Mouse (Mus musculus): ENCODE data around the gene Fam104a. TPM values are rescaled to one million over a fixed set of nuclear protein-coding genes. Genes with fewer than 3 reads are reported as not detected.
A peak's percentile ranks its signal among the peaks of the same experiment; 100 is the strongest.

The Fam104a gene
- polyA plus RNA-seq, 1 experiment from 2014 or later, result 42.3 TPM

DNA sequence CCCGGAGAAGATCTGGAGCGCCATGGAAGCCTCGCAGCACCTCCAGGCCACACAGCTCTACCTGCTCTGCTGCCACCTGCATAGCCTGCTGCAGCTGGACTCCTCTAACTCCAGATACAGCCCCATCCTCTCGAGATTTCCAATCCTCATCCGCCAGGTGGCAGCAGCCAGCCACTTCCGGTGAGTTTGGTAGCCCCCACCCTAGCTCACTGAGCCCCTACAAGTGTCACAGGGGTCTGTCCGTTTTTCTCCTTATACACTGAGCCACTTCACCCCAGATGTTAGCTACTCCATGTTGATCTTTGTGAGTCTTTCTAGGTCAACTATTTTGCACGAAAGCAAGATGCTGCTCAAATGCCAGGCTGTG is 32.1 kb downstream of the Fam104a start:
- ATAC-seq (ENCODE audit: low FRiP score) (peak; percentile 23; the same call in 1 of the 2 replicates), DNase-seq (ENCODE audit: low spot score) (peak; percentile 63)
- Histone ChIP-seq H3K4me3 (replicated peaks; ENCODE audit: low read length) (no peak overlapping the region), H3K9ac (no peak overlapping the region), H3K27ac (no peak overlapping the region), H3K9me3 (ENCODE audit: control insufficient read depth, low read length) (no peaks in the 10 kb centered on the region), H3K4me1 (replicated peaks; ENCODE audit: control insufficient read depth, insufficient read depth, low read length) (peaks cover 15% of the 10 kb centered on the region), H3K36me3 (replicated peaks; ENCODE audit: control insufficient read depth, insufficient read depth) (peaks cover 49% of the 10 kb centered on the region), H3K4me2 (replicated peaks) (no peak overlapping the region), H3K27me3 (ENCODE audit: control insufficient read depth, insufficient read depth, low read length) (no peaks in the 10 kb centered on the region)
- 46% methylated on average over 8 of the region's 8 CpGs for WGBS

DNA sequence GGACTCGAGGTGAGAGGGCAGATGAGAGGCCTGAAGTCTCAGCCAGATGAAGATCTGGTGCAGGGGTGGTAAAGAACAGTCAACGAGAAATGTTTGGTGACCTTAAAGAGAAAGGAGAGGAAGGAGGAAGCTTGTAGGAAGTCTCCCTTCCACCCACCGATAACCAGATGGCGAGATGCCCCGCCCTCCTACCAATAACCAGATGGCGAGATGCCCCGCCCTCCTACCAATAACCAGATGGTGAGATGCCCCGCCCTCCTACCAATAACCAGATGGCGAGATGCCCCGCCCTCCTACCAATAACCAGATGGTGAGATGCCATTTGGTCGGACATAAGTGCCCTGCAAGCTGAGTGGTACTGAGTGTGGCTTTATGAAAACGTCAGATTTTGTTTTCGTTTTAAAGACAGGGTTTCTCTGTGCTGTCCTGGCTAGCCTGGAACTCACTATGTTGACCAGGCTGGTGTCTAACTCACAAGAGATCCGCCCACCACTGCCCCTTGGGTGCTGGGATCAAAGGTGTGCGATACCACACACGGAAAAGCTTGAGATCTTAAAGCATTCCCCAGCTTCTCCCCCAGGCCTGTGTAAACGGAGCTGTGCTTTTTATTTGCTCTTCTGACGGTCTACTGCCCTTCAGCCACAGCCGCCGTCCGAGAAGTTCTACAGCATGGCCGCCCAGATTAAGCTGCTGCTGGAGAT is 32.6 kb downstream of the Fam104a start:
- DNase-seq (ENCODE audit: low spot score) (no peak), ATAC-seq (ENCODE audit: low FRiP score) (no peak)
- H3K27ac ChIP-seq, result no peak overlapping the region
- H3K4me3 ChIP-seq (replicated peaks; ENCODE audit: low read length), result no peak overlapping the region
- H3K36me3 ChIP-seq (replicated peaks; ENCODE audit: control insufficient read depth, insufficient read depth), result peaks cover 44% of the 10 kb centered on the region
- H3K4me2 ChIP-seq (replicated peaks), result peak overlapping the region; percentile 56; the same call in 1 of the 2 replicates
- H3K9me3 ChIP-seq (ENCODE audit: control insufficient read depth, low read length), result no peaks in the 10 kb centered on the region
- 65% methylated on average over 22 of the region's 22 CpGs for WGBS
- no peaks in the 10 kb centered on the region for H3K27me3 ChIP-seq (ENCODE audit: control insufficient read depth, insufficient read depth, low read length)
- no peak overlapping the region for H3K9ac ChIP-seq
- peaks cover 14% of the 10 kb centered on the region for H3K4me1 ChIP-seq (replicated peaks; ENCODE audit: control insufficient read depth, insufficient read depth, low read length)

DNA sequence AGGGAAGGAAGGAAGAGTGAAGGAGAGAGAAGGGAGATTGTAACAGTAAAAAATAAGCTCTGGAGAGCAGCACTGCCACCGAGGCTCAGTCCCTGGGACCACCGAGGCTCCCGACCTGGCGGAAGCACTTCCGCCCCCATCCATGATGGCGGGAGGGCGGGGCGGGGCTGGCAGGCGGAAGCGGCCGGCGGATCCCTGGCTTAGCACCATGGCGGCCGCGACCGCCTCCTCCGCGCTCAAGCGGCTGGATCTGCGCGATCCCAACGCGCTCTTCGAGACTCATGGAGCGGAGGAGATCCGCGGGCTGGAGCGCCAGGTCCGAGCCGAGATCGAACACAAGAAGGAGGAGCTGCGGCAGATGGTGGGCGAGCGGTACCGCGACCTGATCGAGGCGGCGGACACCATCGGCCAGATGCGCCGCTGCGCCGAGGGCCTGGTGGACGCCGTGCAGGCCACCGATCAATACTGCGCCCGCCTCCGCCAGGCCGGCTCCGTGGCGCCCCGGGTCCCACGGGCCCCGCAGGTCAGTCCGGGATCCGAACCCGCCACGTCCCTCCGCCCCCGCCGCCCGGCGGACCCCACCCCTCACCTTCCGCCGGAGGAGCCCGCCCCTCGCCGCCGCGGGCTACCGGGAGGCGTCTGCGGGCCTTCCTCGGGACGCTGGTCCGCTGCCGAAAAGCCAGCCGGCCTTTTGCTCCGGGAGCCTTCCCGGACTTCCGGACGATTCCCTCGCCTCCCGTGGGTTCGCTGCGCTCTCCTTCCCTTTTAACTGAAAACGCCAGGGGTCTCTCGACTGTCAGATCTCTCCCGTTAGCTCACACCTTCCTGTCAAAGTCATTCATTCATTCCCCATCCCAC is 34.4 kb downstream of the Fam104a start, which contains the start of gene Slc39a11:
Gene Slc39a11, minus strand, starts transcription at position 727 of the 858 bp plus-strand sequence.
- Histone ChIP-seq H3K9me3 (ENCODE audit: control insufficient read depth, low read length) (no peaks in the 10 kb centered on the region), H3K9ac (peak within 1 kb of the TSS; percentile 95), H3K36me3 (replicated peaks; ENCODE audit: control insufficient read depth, insufficient read depth) (peaks cover 26% of the 10 kb centered on the region), H3K4me1 (replicated peaks; ENCODE audit: control insufficient read depth, insufficient read depth, low read length) (peaks cover 14% of the 10 kb centered on the region), H3K4me2 (replicated peaks) (peak within 1 kb of the TSS; percentile 56), H3K27me3 (ENCODE audit: control insufficient read depth, insufficient read depth, low read length) (no peaks in the 10 kb centered on the region), H3K4me3 (replicated peaks; ENCODE audit: low read length) (peak within 1 kb of the TSS; percentile 89), H3K27ac (peak within 1 kb of the TSS; percentile 94)
- peak; percentile 80 for ATAC-seq (ENCODE audit: low FRiP score)
- peak; percentile 73 for DNase-seq (ENCODE audit: low spot score)
- under 1% methylated on average over 74 of the region's 91 CpGs for WGBS

DNA sequence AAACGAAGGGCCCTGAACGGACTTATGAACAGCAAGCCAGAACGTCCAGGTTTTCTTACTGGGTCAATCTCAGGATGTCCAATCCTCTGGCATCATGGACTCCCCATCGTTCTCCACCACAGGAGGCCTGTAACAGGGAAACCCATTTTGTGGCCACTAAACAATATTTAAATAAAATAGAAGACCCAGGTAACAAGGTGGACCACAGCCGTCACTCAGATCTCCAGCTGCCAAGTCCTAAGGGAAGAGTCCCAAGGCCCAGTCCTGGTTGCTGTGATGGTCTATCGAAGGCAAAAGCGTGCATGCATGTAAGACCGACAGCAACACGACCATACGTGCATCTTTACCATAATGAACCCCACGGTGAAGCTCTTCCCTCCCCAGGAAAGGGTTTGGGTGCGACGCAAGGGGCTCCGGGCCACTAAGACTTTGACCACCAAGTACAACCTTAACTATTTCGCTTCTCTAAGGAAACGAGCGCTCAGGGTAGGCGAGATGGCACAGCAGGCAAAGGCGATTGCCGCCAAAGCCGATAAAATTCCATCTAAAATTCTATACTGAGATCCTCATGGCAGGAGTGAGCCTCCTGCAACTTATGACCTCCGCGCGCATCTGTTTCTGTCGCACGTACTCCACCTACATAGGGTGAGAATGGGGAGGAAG is 35.1 kb downstream of the Fam104a start, which contains the start of gene Cog1:
Gene Cog1, plus strand, starts transcription at position 480 of the 663 bp plus-strand sequence.
- peak; percentile 18; the same call in 1 of the 2 replicates for ATAC-seq (ENCODE audit: low FRiP score)
- Histone ChIP-seq H3K4me1 (replicated peaks; ENCODE audit: control insufficient read depth, insufficient read depth, low read length) (peaks cover 14% of the 10 kb centered on the region), H3K4me3 (replicated peaks; ENCODE audit: low read length) (peak within 1 kb of the TSS; percentile 89), H3K4me2 (replicated peaks) (peak within 1 kb of the TSS; percentile 56), H3K9ac (peak within 1 kb of the TSS; percentile 95), H3K36me3 (replicated peaks; ENCODE audit: control insufficient read depth, insufficient read depth) (peaks cover 19% of the 10 kb centered on the region), H3K27me3 (ENCODE audit: control insufficient read depth, insufficient read depth, low read length) (no peaks in the 10 kb centered on the region), H3K27ac (peak within 1 kb of the TSS; percentile 94), H3K9me3 (ENCODE audit: control insufficient read depth, low read length) (no peaks in the 10 kb centered on the region)
- no peak for DNase-seq (ENCODE audit: low spot score)
- 46% methylated on average over 26 of the region's 26 CpGs for WGBS

DNA sequence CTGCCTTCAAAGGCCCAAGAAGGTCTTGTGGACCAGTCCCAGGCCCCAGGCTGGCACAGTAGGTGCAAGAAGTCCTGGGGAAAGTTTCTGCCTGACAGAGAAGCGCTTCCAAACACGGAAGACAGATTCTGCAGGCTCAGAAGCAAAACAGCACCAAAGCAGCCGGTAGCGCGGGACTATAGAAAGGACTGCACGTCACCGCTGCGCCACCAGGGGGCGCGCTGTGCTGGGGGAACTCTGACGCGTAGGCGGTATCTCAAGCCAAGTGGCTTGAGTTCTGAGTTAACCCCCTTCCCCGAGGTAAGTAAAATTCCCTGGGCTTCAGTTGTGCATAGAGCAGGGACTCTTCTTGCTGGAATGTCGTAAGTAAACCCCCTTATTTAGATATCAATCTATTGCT is 35.8 kb downstream of the Fam104a start:
- Histone ChIP-seq H3K4me2 (replicated peaks) (peak overlapping the region; percentile 18; the same call in 1 of the 2 replicates), H3K9ac (no peak overlapping the region)
- 3% methylated on average over 15 of the region's 15 CpGs for WGBS

DNA sequence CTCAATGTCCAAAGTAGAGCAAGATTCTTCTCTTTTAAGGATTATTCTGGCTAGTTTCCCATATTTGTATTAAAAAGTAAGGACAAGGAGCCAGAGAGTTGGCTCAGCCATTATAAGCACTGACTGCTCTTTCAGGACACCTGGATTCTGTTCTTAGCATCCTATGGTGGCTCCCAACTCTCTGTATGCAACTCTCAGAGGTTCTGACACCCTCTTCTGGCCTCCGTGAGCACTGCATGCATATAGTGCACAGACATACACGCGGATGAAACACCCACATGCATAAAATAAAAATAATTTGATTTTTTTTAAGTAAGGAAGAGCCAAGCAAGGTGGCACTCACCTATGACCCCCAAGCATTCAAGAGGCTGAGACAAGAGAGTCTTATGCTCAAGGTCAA is 38.8 kb downstream of the Fam104a start:
- Histone ChIP-seq H3K4me2 (replicated peaks) (no peak overlapping the region), H3K27ac (no peak overlapping the region), H3K9ac (no peak overlapping the region), H3K4me1 (replicated peaks; ENCODE audit: control insufficient read depth, insufficient read depth, low read length) (peaks cover 5% of the 10 kb centered on the region; the same call in 1 of the 2 replicates), H3K27me3 (ENCODE audit: control insufficient read depth, insufficient read depth, low read length) (no peaks in the 10 kb centered on the region), H3K9me3 (ENCODE audit: control insufficient read depth, low read length) (no peaks in the 10 kb centered on the region), H3K36me3 (replicated peaks; ENCODE audit: control insufficient read depth, insufficient read depth) (no peaks in the 10 kb centered on the region), H3K4me3 (replicated peaks; ENCODE audit: low read length) (no peak overlapping the region)
- WGBS, result 89% methylated on average over 3 of the region's 3 CpGs
- DNase-seq (ENCODE audit: low spot score) (no peak), ATAC-seq (ENCODE audit: low FRiP score) (no peak)

More for the DNA sequence above, 35.8 kb downstream of the Fam104a start:
- no peak overlapping the region for H3K4me3 ChIP-seq (replicated peaks; ENCODE audit: low read length)
- DNase-seq (ENCODE audit: low spot score) (peak; percentile 85), ATAC-seq (ENCODE audit: low FRiP score) (no peak)
- H3K9me3 ChIP-seq (ENCODE audit: control insufficient read depth, low read length), result no peaks in the 10 kb centered on the region
- peaks cover 14% of the 10 kb centered on the region for H3K4me1 ChIP-seq (replicated peaks; ENCODE audit: control insufficient read depth, insufficient read depth, low read length)
- no peaks in the 10 kb centered on the region for H3K27me3 ChIP-seq (ENCODE audit: control insufficient read depth, insufficient read depth, low read length)
- H3K36me3 ChIP-seq (replicated peaks; ENCODE audit: control insufficient read depth, insufficient read depth), result peaks cover 12% of the 10 kb centered on the region
- H3K27ac ChIP-seq, result no peak overlapping the region

DNA sequence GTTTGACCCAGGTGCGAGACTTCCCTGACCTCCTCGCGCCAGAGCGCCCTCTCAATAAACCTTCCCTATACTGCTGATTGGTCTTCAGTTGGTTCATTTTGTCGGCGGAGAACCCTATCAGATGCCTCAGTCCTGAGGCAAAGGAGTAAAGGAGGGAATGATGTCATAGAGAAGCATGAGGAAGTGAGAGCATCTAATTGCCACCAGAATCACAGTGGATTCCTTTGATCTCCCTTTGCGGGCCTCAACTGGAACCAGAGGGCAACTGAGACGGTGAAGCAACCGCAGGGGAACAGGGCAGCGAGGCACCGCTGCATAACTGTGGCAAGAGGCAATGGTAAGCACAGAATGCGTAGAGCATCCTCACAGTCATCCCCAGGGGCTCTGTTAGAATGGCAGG is 45.3 kb downstream of the Fam104a start:
- H3K9ac ChIP-seq, result no peak overlapping the region
- WGBS, result 94% methylated on average over 12 of the region's 12 CpGs
- DNase-seq (ENCODE audit: low spot score) (no peak), ATAC-seq (ENCODE audit: low FRiP score) (no peak)
- H3K27me3 ChIP-seq (ENCODE audit: control insufficient read depth, insufficient read depth, low read length), result no peaks in the 10 kb centered on the region
- no peaks in the 10 kb centered on the region for H3K4me1 ChIP-seq (replicated peaks; ENCODE audit: control insufficient read depth, insufficient read depth, low read length)
- no peaks in the 10 kb centered on the region for H3K36me3 ChIP-seq (replicated peaks; ENCODE audit: control insufficient read depth, insufficient read depth)
- H3K4me3 ChIP-seq (replicated peaks; ENCODE audit: low read length), result no peak overlapping the region
- 0 out of 2 replicates have a peak, but pooled peaks cover 6% of the 10 kb centered on the region for H3K9me3 ChIP-seq (ENCODE audit: control insufficient read depth, low read length)
- no peak overlapping the region for H3K27ac ChIP-seq
- H3K4me2 ChIP-seq (replicated peaks), result no peak overlapping the region

DNA sequence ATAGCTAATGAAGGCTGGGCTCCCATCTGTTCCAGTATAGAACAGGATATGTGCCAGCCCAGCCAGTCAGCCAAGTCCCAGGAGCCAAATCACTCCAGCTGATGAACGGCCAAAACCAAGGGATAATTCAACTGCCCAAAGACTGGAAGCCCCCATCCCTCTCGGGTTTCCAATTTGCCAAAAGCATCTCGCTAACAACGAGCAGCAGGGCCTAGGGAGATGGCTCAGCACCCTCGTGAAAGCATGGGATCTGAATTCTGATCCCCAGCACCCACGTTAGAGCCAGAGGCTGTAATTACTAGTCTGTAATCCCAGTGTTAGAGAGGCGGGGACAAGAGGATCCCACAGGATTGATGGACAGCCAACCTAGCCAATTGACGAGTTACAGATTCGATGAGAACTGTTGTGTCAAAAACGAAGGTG is 49.2 kb downstream of the Fam104a start:
- H3K36me3 ChIP-seq (replicated peaks; ENCODE audit: control insufficient read depth, insufficient read depth), result no peaks in the 10 kb centered on the region
- H3K27ac ChIP-seq, result no peak overlapping the region
- 55% methylated on average over 10 of the region's 10 CpGs for WGBS
- no peak overlapping the region for H3K9ac ChIP-seq
- ATAC-seq (ENCODE audit: low FRiP score), result no peak
- H3K9me3 ChIP-seq (ENCODE audit: control insufficient read depth, low read length), result 0 out of 2 replicates have a peak, but pooled peaks cover 6% of the 10 kb centered on the region
- DNase-seq (ENCODE audit: low spot score), result no peak
- H3K4me3 ChIP-seq (replicated peaks; ENCODE audit: low read length), result no peak overlapping the region
- H3K4me1 ChIP-seq (replicated peaks; ENCODE audit: control insufficient read depth, insufficient read depth, low read length), result no peaks in the 10 kb centered on the region
- H3K4me2 ChIP-seq (replicated peaks), result no peak overlapping the region
- H3K27me3 ChIP-seq (ENCODE audit: control insufficient read depth, insufficient read depth, low read length), result no peaks in the 10 kb centered on the region

DNA sequence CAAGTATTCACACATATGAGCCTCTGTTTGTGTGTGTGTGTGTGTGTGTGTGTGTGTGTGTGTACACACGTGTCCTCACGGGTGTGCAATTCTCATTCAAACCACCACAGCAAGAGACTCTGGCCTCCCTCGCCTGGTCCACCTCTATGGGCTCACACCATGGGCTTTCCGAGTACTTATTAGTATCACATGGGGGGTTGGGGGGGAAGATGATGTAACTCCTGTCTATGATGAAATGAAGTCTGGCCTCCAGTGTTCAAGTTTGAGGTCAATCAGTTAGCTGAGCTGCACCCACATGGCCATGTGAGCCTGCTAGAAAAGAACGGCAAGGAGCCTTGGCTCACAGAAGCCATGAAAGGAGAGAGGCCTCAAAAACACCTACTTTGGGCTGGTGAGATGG is 50.6 kb downstream of the Fam104a start:
- 95% methylated on average over 5 of the region's 5 CpGs for WGBS

More for the DNA sequence above, 50.6 kb downstream of the Fam104a start:
- Histone ChIP-seq H3K4me2 (replicated peaks) (no peak overlapping the region), H3K27ac (no peak overlapping the region), H3K36me3 (replicated peaks; ENCODE audit: control insufficient read depth, insufficient read depth) (no peaks in the 10 kb centered on the region), H3K27me3 (ENCODE audit: control insufficient read depth, insufficient read depth, low read length) (no peaks in the 10 kb centered on the region), H3K4me3 (replicated peaks; ENCODE audit: low read length) (no peak overlapping the region), H3K4me1 (replicated peaks; ENCODE audit: control insufficient read depth, insufficient read depth, low read length) (no peaks in the 10 kb centered on the region), H3K9ac (no peak overlapping the region), H3K9me3 (ENCODE audit: control insufficient read depth, low read length) (0 out of 2 replicates have a peak, but pooled peaks cover 3% of the 10 kb centered on the region)
- ATAC-seq (ENCODE audit: low FRiP score) (no peak), DNase-seq (ENCODE audit: low spot score) (no peak)

Measured in hindbrain, embryonic 14.5 days (tissue).